Mouse (Mus musculus) G1E (cell line): ENCODE data around the gene Ppp1r18.

Source experiments
- CTCF ChIP-seq: IDR thresholded peaks from 2 replicates; pipeline ENCODE4 v1.5.1; 2012; ENCODE audit warnings: low read depth, low read length, inconsistent platforms, mixed read lengths
- POLR2AphosphoS5 ChIP-seq: IDR thresholded peaks from 2 replicates; pipeline ENCODE4 v1.6.1; 2012; ENCODE audit warnings: low read depth, low read length, inconsistent platforms; ENCODE audit not compliant: insufficient replicate concordance
- TAL1 ChIP-seq: conservative IDR thresholded peaks from 2 replicates; pipeline ENCODE4 v1.6.1; 2012; ENCODE audit warnings: low read depth, low read length, inconsistent platforms, mixed read lengths

GRCm38 (mm10) chr17:35838570-35838969 lies 26.8 kb upstream of the Ppp1r18 start:
- TF ChIP-seq CTCF (no peak), POLR2AphosphoS5 (no peak), TAL1 (no peak)
